Mouse (Mus musculus) liver, embryonic 15.5 days (tissue): ENCODE measurements at regions not wholly inside any gene's neighbourhood (a gene's known extent, or its start where the extent isn't known, plus 50 kb on each side); places are given as distances from the start of the nearest gene placed in this dataset.

Source experiments
- ATAC-seq: fragments of 200-750 bp; cut with Nextera tagmentation; 2 replicates; pipeline ENCODE4 v1.8.0; 2017; ENCODE audit warnings: moderate number of reproducible peaks, mild to moderate bottlenecking, moderate library complexity; ENCODE audit not compliant: insufficient read depth
- H3K27ac ChIP-seq: fragments of 300-500 bp; sonication (generic); replicated peaks from 2 replicates; pipeline ENCODE4 v1.5.1; 2015; ENCODE audit warnings: mild to moderate bottlenecking, inconsistent platforms
- H3K27me3 ChIP-seq: fragments of 300-500 bp; sonication (generic); 2 replicates; pipeline ENCODE4 v1.6.1; 2015; ENCODE audit warnings: mild to moderate bottlenecking, inconsistent platforms
- H3K36me3 ChIP-seq: fragments of 300-500 bp; sonication (generic); replicated peaks from 2 replicates; pipeline ENCODE4 v1.6.1; 2015; ENCODE audit warnings: moderate library complexity, mild to moderate bottlenecking, inconsistent platforms
- H3K4me1 ChIP-seq: fragments of 300-500 bp; sonication (generic); replicated peaks from 2 replicates; pipeline ENCODE4 v1.6.1; 2015; ENCODE audit warnings: inconsistent platforms
- H3K4me2 ChIP-seq: fragments of 300-500 bp; sonication (generic); 2 replicates; pipeline ENCODE4 v1.6.1; 2015; ENCODE audit warnings: moderate library complexity, mild to moderate bottlenecking, inconsistent platforms
- H3K4me3 ChIP-seq: fragments of 300-500 bp; sonication (generic); replicated peaks from 2 replicates; pipeline ENCODE4 v1.5.1; 2015; ENCODE audit warnings: mild to moderate bottlenecking, inconsistent platforms
- H3K9ac ChIP-seq: fragments of 300-500 bp; sonication (generic); 2 replicates; pipeline ENCODE4 v1.6.1; 2015; ENCODE audit warnings: moderate library complexity, mild to moderate bottlenecking, inconsistent platforms
- H3K9me3 ChIP-seq: fragments of 300-500 bp; sonication (generic); replicated peaks from 2 replicates; pipeline ENCODE4 v1.6.1; 2016; ENCODE audit warnings: inconsistent platforms
- WGBS: fragments of 180-500 bp; shearing (Covaris S2); methylation state at CpG from one replicate; pipeline ENCODE4 v1.1.7; 2015; ENCODE audit warnings: mixed read lengths; ENCODE audit not compliant: insufficient replicate concordance; 5-methylcytosine and 5-hydroxymethylcytosine counted together

GRCm38 (mm10) chr16:46581115-46581514 is 82.8 kb upstream of the Nectin3 start:
- Histone ChIP-seq H3K4me2 (no peak overlapping the region), H3K4me3 (no peak overlapping the region), H3K27ac (no peak overlapping the region), H3K27me3 (no peaks in the 10 kb centered on the region), H3K9ac (no peak overlapping the region), H3K36me3 (no peaks in the 10 kb centered on the region), H3K4me1 (no peaks in the 10 kb centered on the region), H3K9me3 (no peaks in the 10 kb centered on the region)
- no peak for ATAC-seq
- WGBS, result 70% methylated on average over 10 of the region's 10 CpGs

GRCm38 (mm10) chr16:46574221-46574620 is 75.9 kb upstream of the Nectin3 start:
- no peak for ATAC-seq

GRCm38 (mm10) chr16:46567446-46567845 is 69.1 kb upstream of the Nectin3 start:
- no peak overlapping the region for H3K4me3 ChIP-seq
- no peak for ATAC-seq
- 56% methylated on average over 1 of the region's 1 CpGs for WGBS
- no peaks in the 10 kb centered on the region for H3K9me3 ChIP-seq
- no peak overlapping the region for H3K27ac ChIP-seq
- no peaks in the 10 kb centered on the region for H3K4me1 ChIP-seq
- no peaks in the 10 kb centered on the region for H3K36me3 ChIP-seq
- H3K27me3 ChIP-seq, result no peaks in the 10 kb centered on the region
- H3K9ac ChIP-seq, result no peak overlapping the region
- H3K4me2 ChIP-seq, result no peak overlapping the region

More at GRCm38 (mm10) chr16:46574221-46574620, 75.9 kb upstream of the Nectin3 start:
- no peak overlapping the region for H3K4me3 ChIP-seq
- no peaks in the 10 kb centered on the region for H3K4me1 ChIP-seq
- no peaks in the 10 kb centered on the region for H3K36me3 ChIP-seq
- 55% methylated on average over 6 of the region's 6 CpGs for WGBS
- H3K4me2 ChIP-seq, result no peak overlapping the region
- no peaks in the 10 kb centered on the region for H3K27me3 ChIP-seq
- no peak overlapping the region for H3K27ac ChIP-seq
- no peak overlapping the region for H3K9ac ChIP-seq
- H3K9me3 ChIP-seq, result no peaks in the 10 kb centered on the region

GRCm38 (mm10) chr16:46566020-46566581 is 67.8 kb upstream of the Nectin3 start:
- no peak overlapping the region for H3K4me2 ChIP-seq
- no peaks in the 10 kb centered on the region for H3K4me1 ChIP-seq
- H3K27me3 ChIP-seq, result no peaks in the 10 kb centered on the region
- no peak overlapping the region for H3K9ac ChIP-seq
- no peaks in the 10 kb centered on the region for H3K36me3 ChIP-seq
- H3K27ac ChIP-seq, result no peak overlapping the region
- ATAC-seq, result no peak
- H3K9me3 ChIP-seq, result no peaks in the 10 kb centered on the region
- WGBS, result 51% methylated on average over 4 of the region's 4 CpGs
- no peak overlapping the region for H3K4me3 ChIP-seq

GRCm38 (mm10) chr16:46557281-46557680 is 59.0 kb upstream of the Nectin3 start:
- WGBS, result 71% methylated on average over 3 of the region's 3 CpGs
- ATAC-seq, result no peak
- no peaks in the 10 kb centered on the region for H3K9me3 ChIP-seq
- H3K27me3 ChIP-seq, result no peaks in the 10 kb centered on the region
- no peak overlapping the region for H3K27ac ChIP-seq
- no peak overlapping the region for H3K9ac ChIP-seq
- H3K4me1 ChIP-seq, result no peaks in the 10 kb centered on the region
- no peak overlapping the region for H3K4me2 ChIP-seq
- H3K36me3 ChIP-seq, result no peaks in the 10 kb centered on the region
- no peak overlapping the region for H3K4me3 ChIP-seq

GRCm38 (mm10) chr16:46548207-46548606 is 49.9 kb upstream of the Nectin3 start:
- Histone ChIP-seq H3K9me3 (no peaks in the 10 kb centered on the region), H3K27me3 (no peaks in the 10 kb centered on the region), H3K9ac (no peak overlapping the region), H3K27ac (no peak overlapping the region), H3K4me3 (no peak overlapping the region), H3K4me2 (no peak overlapping the region), H3K4me1 (no peaks in the 10 kb centered on the region), H3K36me3 (no peaks in the 10 kb centered on the region)
- ATAC-seq, result no peak
- 64% methylated on average over 1 of the region's 1 CpGs for WGBS
